Mouse (Mus musculus) left cerebral cortex, postnatal 14 days (tissue): ENCODE measurements at regions not wholly inside any gene's neighbourhood (a gene's known extent, or its start where the extent isn't known, plus 50 kb on each side); places are given as distances from the start of the nearest gene placed in this dataset.

Experiments used
- DNase-seq, 2 experiments: peaks; one replicate each; pipeline ENCODE4 v3.0.0; 2021 to 2022; ENCODE audit warnings: low spot score in 2 of 2, mixed read lengths in 1 of 2
- intact Hi-C: fragments of 180-260 bp; cut with DNase I; formaldehyde crosslinking; loops from one replicate; pipeline ENCODE4 v1.15.1; 2025

DNA sequence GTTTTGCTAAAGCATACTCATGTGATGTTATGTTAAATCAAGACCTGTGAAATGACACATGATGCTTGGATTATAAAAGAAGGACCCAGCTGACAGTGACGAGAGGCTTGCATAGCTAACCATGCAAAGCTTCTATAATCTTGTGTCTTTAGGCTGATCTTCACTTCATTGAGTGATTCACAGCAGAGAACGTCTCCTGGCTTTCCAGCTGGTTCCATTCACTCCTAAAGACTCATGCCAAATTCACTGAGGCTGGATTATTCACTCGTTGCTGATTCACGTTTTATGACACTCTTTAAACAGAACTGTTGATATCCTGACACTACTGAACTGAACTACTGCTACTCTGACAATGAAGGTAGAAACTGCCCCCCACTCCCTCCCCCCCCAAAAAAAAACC lies 1642.4 kb upstream of the Slc39a10 start:
- peak; percentile 6 to 26 for DNase-seq
- intact Hi-C loops, result no loop called here

DNA sequence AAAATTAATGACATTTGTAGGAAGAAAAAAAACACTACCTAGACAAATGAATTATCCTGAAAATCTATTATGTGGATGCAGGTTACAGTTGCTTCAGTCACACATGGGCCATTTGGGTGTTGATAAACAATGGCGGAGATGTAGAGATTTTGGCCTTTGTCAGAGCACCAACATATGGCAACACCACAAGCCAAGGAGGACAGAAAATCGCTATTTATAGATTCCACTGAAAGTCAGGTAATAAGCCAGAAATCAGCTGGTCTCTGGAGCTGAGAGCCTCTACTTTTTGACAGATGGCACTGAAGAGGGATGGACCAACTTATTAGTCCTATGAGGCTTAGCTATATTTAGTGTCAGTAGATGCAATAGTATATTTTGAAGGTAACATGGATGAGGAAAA lies 1640.7 kb upstream of the Slc39a10 start:
- intact Hi-C loops, result no loop called here
- DNase-seq, result no peak

DNA sequence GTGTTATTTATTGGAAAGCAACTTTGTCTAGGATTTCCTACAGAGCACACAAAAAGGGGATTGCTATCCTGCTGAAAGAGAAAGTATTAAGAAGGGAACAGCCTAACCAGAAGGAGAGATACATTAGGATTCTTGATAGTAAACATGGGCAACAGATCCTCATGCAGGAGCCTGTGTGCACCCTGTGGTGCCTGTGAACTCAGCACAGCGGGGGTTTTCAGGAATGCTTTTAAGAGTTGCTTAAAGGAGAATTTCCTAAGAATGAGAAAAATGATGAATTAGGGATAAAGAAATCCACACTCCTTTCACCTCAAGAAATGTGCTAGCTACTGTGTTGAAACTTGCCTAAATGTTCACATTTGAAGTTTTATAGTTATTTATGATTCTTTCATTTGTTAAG lies 1596.1 kb upstream of the Slc39a10 start:
- no peak for DNase-seq
- intact Hi-C loops, result no loop called here

DNA sequence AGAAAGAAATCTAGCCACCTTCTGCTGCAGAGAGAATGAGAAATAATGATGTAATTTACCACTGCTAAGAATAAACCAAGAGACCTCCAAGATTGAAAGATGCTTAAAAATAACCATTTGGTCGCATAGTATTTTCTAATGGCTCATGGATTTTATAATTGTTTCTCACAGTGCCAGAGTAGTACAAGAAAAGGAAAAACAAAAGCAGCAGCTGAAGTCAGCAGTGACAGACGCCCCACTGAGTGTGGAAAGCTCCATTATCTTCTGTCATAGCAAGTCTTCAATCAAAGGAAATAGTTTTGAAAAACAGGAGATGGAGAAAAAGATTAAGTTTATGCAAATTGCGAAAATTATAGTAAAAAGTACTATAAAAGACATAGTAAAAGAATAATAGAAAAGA lies 1567.3 kb upstream of the Slc39a10 start:
- intact Hi-C loops, result no loop called here
- DNase-seq, result no peak
